Mouse (Mus musculus): ENCODE results near the gene Fgf15.

The Fgf15 gene

DNA sequence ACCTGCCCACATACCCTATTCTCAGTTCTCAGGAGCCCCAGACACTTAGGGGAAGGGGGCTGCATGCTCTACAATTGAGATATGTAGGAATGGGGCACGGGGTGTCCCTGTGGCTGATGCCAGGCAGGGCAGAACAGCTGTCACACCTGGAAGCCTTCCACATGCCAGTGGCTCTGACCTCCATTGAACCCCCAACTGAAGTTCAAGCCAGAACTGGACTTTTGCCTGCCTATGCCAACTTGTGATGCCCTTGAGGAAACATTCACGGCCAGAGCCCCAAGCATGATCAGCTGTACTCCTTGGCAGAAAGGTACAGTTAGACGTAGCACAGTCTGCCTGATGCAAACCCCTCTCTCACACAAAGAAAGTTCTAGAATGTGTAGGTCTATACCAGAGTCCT is 37.0 kb downstream of the Fgf15 start:
- no peak for DNase-seq

- no peak for DNase-seq
Observed at GRCm38 (mm10) chr7:144933796-144934195, 37.5 kb downstream of the Fgf15 start.

DNA sequence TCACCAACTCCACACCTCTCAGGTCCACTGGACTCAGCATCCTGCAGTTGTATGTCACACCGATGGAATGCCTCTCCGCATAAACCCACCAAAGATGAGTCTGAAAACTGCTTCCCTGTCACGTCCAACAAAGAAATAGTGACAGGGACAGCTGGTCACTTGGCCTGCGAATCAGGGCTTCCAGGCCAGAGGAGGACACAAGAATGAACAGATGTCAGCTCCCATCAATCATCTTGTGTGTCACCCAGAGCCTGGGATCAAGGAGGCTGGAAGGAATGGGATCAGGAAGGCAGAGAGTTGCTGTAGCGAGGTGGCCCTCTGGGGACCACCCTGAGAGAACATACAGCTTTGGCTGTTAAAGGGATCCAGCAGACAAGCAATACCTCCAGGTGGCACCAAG is 38.6 kb downstream of the Fgf15 start:
- no peak for DNase-seq

DNA sequence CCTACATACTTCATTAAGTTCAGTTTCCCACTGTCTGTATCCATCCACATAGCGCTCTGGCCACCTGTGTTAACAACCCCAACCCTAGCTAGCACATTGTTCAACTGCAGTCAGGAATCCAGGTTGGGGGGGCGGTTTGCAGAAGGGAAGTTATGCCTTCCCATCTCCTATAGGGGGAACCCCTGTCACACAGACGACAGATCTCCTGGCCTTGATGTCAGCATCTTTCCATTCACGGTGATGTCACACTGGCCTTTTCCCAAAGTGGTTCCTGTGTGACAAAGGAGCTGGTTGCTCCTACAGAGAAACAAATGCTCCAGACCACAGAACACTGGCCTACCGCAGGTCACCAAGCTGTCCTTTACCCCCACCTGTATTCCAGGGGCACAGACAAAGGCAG is 39.2 kb downstream of the Fgf15 start:
- no peak for DNase-seq

DNA sequence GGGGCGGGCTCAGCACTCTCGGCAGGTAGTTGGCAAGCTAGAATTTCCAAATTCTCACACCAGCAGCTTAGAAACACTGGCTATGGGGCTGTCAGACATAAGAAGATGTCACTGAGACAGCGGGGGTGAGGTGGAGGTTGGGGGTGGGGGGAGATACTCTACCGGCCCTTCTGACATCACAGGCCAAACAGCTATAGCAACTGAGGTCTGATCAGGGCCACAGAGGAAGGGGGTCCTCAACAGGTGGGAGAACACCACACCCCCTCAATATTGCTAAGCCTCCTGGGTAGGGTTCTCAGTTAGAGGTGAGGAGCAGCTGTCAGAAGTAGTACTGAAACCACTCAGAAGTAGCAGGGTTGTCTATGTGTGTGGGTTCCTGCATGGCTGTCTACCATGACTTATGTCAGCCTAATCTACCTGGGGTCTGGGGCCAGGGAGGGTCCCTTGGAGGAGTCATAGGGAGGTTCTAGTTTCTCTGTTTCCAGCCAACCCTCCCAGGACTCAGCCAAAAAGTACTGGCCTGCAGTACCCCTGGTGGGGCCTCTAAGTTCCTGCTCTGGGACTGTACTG is 40.1 kb downstream of the Fgf15 start:
- no peak for DNase-seq

DNA sequence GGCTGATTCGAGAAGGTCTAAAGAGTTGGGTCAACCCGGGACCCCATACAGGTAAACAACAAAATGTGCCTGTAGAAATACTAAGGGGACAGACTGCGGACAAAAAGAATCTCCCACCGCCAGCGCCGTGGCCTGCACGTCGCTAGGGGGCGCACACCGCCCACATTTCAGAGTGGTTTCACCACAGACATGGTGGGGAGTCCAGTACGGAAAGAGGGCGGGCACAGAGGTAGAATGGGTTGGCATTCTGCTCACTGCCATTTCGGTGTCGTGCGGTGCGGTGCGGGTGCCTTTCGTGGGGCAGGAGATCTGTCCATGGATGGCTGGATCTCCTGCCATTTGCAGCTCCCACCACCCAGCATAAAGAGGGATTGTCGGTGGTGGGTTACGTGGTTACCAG is 41.2 kb downstream of the Fgf15 start:
- peak; percentile 91 for DNase-seq

GRCm38 (mm10) chr7:144937899-144938517 is 41.7 kb downstream of the Fgf15 start:
- no peak for DNase-seq

DNA sequence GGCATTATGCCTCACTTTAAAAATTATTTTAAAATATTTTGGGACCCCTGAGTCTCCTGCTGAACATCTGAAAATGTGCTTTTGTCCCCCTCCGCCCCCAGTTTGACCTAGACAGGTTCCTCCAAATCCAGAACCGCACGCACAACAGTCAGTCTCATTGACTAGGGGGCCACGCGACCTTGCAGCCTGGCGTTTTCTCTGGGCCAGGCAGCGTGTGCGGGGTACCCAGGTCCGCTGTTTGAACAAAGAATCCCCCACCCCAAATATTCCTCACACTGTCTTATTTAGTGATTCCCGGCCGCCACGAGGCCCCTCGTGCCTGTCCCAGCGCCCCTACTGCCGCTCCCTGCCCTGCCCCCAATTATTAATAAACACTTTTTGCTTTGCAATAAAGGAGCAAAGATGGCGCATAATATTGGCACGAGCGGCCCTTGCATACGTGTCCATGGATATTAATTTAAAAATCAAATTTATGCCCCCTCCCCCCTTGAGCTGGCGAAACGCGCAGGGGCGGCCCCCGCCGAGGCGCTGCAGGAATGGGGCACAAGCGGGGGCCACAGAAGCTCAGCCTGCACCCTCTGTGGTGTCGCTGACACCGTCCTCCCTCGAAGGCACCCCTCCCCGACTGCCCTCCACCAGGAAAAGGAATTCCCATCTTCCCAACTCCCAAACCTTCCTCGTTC is 42.5 kb downstream of the Fgf15 start:
- DNase-seq = no peak

DNA sequence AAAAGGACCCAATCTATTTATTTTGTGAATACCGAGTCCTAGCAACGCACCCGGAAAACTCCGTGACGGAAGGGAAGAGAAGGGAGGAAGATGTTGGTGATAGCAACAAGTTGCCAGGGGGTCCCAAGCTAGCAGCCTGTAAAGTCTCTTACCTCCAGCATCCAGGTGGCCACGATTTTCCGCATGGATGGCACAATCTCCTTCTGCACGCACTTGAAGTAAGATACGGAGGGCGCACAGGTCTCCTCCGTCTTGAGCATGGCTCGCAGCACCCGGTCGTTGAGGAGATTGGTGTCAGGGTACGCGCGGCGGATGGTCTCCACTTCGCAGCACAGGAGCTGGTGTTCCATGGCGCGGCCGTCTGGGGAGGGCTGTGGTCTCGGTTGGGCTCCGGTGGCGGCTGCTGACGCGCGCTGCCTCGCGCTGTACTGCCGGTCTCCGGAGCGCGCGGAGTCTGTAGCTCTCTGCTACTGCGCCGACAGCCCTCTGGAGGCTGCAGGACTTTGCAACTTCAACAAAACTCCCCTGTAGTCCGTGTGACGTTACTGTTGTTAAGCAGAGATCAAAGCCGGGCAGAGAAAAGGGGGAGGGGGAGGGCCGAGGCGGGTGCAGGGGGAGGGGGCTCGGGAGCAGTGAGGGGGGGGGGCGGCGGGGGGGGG is 43.1 kb downstream of the Fgf15 start, which contains the start of gene Ccnd1:
Ccnd1 (minus strand) TSS at position 582 of the 659 bp plus-strand sequence.
- peak; percentile 73 for DNase-seq

- no peak for DNase-seq
Observed at GRCm38 (mm10) chr7:144940003-144940571, 43.8 kb downstream of the Fgf15 start.

- DNase-seq = no peak
Observed at GRCm38 (mm10) chr7:144940585-144940984, 44.3 kb downstream of the Fgf15 start.

- peak; percentile 78 for DNase-seq
Observed at GRCm38 (mm10) chr7:144941242-144941831, 45.0 kb downstream of the Fgf15 start.

GRCm38 (mm10) chr7:144942071-144942743 is 45.9 kb downstream of the Fgf15 start:
- DNase-seq = no peak

DNA sequence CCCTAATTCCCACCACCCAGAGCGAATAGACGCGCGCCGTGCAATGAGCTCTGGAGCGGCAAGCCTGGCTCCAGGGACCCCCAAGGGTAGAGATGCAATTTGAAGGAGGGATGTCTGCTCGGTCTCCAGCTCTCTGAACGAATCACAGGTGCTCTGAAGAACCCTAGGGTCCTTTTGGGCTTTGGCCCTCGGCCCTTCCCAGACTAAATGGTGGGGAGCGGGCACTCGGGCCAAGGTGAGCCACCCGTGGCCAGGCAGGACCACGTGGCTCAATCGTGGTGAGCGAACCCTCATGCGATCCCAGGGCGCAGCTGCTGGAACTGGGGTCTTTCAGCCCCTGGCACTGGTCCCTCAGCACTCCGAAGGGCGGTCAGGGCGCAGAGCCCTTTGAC is 46.4 kb downstream of the Fgf15 start:
- no peak for DNase-seq

GRCm38 (mm10) chr7:144943254-144943653 is 46.9 kb downstream of the Fgf15 start:
- peak; percentile 77 for DNase-seq
